Mouse (Mus musculus) liver, postnatal 0 days (tissue): ENCODE data around the gene B4galt3. TPM values are rescaled to one million over a fixed set of nuclear protein-coding genes. Genes with fewer than 3 reads are reported as not detected.

Experiments
- ATAC-seq: fragments of 200-750 bp; cut with Nextera tagmentation; 2 replicates; pipeline ENCODE4 v1.8.0; 2017; ENCODE audit warnings: mild to moderate bottlenecking, moderate library complexity
- DNase-seq: peaks from one replicate; pipeline ENCODE4 v3.0.0-alpha.2; 2016
- H3K27ac ChIP-seq: fragments of 300-500 bp; sonication (generic); 2 replicates; pipeline ENCODE4 v1.5.1; 2014; ENCODE audit warnings: antibody characterized with exemption, moderate library complexity, mild to moderate bottlenecking, low read depth
- H3K27me3 ChIP-seq: fragments of 300-500 bp; sonication (generic); 2 replicates; pipeline ENCODE4 v1.6.1; 2014; ENCODE audit warnings: low read length, control low read depth, mixed read lengths; ENCODE audit not compliant: insufficient read depth
- H3K36me3 ChIP-seq: fragments of 300-500 bp; sonication (generic); replicated peaks from 2 replicates; pipeline ENCODE4 v1.6.1; 2014; ENCODE audit warnings: mild to moderate bottlenecking, control low read depth, low read length, moderate library complexity, mixed read lengths; ENCODE audit not compliant: insufficient read depth
- H3K4me1 ChIP-seq: fragments of 300-500 bp; sonication (generic); 2 replicates; pipeline ENCODE4 v1.6.1; 2014; ENCODE audit warnings: antibody characterized with exemption, mild to moderate bottlenecking, control low read depth; ENCODE audit not compliant: insufficient read depth
- H3K4me2 ChIP-seq: fragments of 300-500 bp; sonication (generic); 2 replicates; pipeline ENCODE4 v1.6.1; 2014; ENCODE audit warnings: low read depth, mild to moderate bottlenecking, low read length, moderate library complexity, mixed read lengths
- H3K4me3 ChIP-seq: fragments of 300-500 bp; sonication (generic); 2 replicates; pipeline ENCODE4 v1.5.1; 2014; ENCODE audit warnings: low read depth, low read length
- H3K9ac ChIP-seq: fragments of 300-500 bp; sonication (generic); replicated peaks from 2 replicates; pipeline ENCODE4 v1.6.1; 2014; ENCODE audit warnings: mild to moderate bottlenecking, moderate library complexity
- H3K9me3 ChIP-seq: fragments of 300-500 bp; sonication (generic); 2 replicates; pipeline ENCODE4 v1.6.1; 2016; ENCODE audit warnings: mild to moderate bottlenecking, control low read depth, low read length, mixed read lengths
- CTCF ChIP-seq: sonication (generic); IDR thresholded peaks from 2 replicates; pipeline ENCODE4 v1.5.1; 2016; ENCODE audit warnings: antibody characterized with exemption, low read depth
- EP300 ChIP-seq: IDR thresholded peaks from 2 replicates; pipeline ENCODE4 v1.6.1; 2016; ENCODE audit warnings: antibody characterized with exemption, low read depth, mild to moderate bottlenecking
- WGBS: fragments of 180-500 bp; shearing (Covaris S2); extraction: QIAGEN DNeasy Blood & Tissue Kit; methylation state at CpG from one replicate; pipeline ENCODE4 v1.1.7; 2014; ENCODE audit not compliant: insufficient replicate concordance; 5-methylcytosine and 5-hydroxymethylcytosine counted together
- polyA plus RNA-seq: library from polyadenylated mRNA; unstranded; fragments of >200 nt; fragmentation: Nextera tagmentation; extraction: Ambion mirVana; gene quantifications from 2 replicates; pipeline ENCODE4 v1.2.1, GENCODE M21; 2015

The B4galt3 gene
- 16.0 and 16.7 TPM in 2 replicates for polyA plus RNA-seq

- Histone ChIP-seq H3K27me3 (no peaks in the 10 kb centered on the region), H3K27ac (peak within 1 kb of the TSS; percentile 68), H3K36me3 (peaks cover 21% of the 10 kb centered on the region), H3K9me3 (no peaks in the 10 kb centered on the region), H3K4me2 (peak within 1 kb of the TSS; percentile 85), H3K4me1 (peaks cover 21% of the 10 kb centered on the region), H3K9ac (peak within 1 kb of the TSS; percentile 83), H3K4me3 (peak within 1 kb of the TSS; percentile 90)
- DNase-seq: peak; percentile 98
- TF ChIP-seq EP300: no peak
- TF ChIP-seq CTCF: 0 out of 2 replicates have a peak, but pooled peaks have one; percentile 10
- peak; percentile 96 for ATAC-seq
- WGBS: 4% methylated on average over 36 of the region's 36 CpGs
Observed at GRCm38 (mm10) chr1:171269848-171270572, at the start of gene B4galt3. Gene B4galt3, plus strand, starts transcription at chr1:171270328.

GRCm38 (mm10) chr1:171220871-171221270, 49.3 kb upstream of the B4galt3 start:
- H3K4me1 ChIP-seq: peaks cover 24% of the 10 kb centered on the region
- peak overlapping the region; percentile 92 for H3K4me2 ChIP-seq
- ATAC-seq: peak; percentile 9
- H3K4me3 ChIP-seq: peak overlapping the region; percentile 66
- peak overlapping the region; percentile 24; the same call in 1 of the 2 replicates for H3K27ac ChIP-seq
- H3K9me3 ChIP-seq: no peaks in the 10 kb centered on the region
- peaks cover 18% of the 10 kb centered on the region for H3K36me3 ChIP-seq
- peak overlapping the region; percentile 52 for H3K9ac ChIP-seq
- H3K27me3 ChIP-seq: no peaks in the 10 kb centered on the region
- WGBS: 9% methylated on average over 10 of the region's 10 CpGs
- TF ChIP-seq EP300: no peak
- peak; percentile 94 for TF ChIP-seq CTCF
- DNase-seq: peak; percentile 90

- peaks cover 18% of the 10 kb centered on the region for H3K36me3 ChIP-seq
- H3K9me3 ChIP-seq: no peaks in the 10 kb centered on the region
- DNase-seq: peak; percentile 22
- no peaks in the 10 kb centered on the region for H3K27me3 ChIP-seq
- H3K4me2 ChIP-seq: peak overlapping the region; percentile 92
- TF ChIP-seq CTCF (no peak), EP300 (no peak)
- peak overlapping the region; percentile 49 for H3K27ac ChIP-seq
- peaks cover 19% of the 10 kb centered on the region for H3K4me1 ChIP-seq
- peak overlapping the region; percentile 66 for H3K4me3 ChIP-seq
- no peak for ATAC-seq
- WGBS: 9% methylated on average over 22 of the region's 22 CpGs
- H3K9ac ChIP-seq: peak overlapping the region; percentile 52
Observed at GRCm38 (mm10) chr1:171221281-171222193, 48.6 kb upstream of the B4galt3 start.

- Histone ChIP-seq H3K27me3 (no peaks in the 10 kb centered on the region), H3K36me3 (peaks cover 18% of the 10 kb centered on the region), H3K27ac (peak within 1 kb of the TSS; percentile 95), H3K4me3 (peak within 1 kb of the TSS; percentile 66), H3K4me1 (peaks cover 19% of the 10 kb centered on the region), H3K9me3 (no peaks in the 10 kb centered on the region), H3K9ac (peak within 1 kb of the TSS; percentile 61), H3K4me2 (peak within 1 kb of the TSS; percentile 92)
- TF ChIP-seq EP300 (no peak; the same call in 1 of the 2 replicates), CTCF (peak; percentile 80)
- WGBS: 2% methylated on average over 28 of the region's 28 CpGs
- peak; percentile 89 for DNase-seq
- ATAC-seq: peak; percentile 87
Observed at GRCm38 (mm10) chr1:171222238-171223155, 47.6 kb upstream of the B4galt3 start, which contains the start of gene Tomm40l. Gene Tomm40l, minus strand, starts transcription at chr1:171222514.

- ATAC-seq (no peak), DNase-seq (no peak)
- Histone ChIP-seq H3K9me3 (no peaks in the 10 kb centered on the region), H3K27me3 (no peaks in the 10 kb centered on the region), H3K4me3 (peak overlapping the region; percentile 66), H3K9ac (peak overlapping the region; percentile 61), H3K27ac (peak overlapping the region; percentile 95), H3K4me1 (peaks cover 19% of the 10 kb centered on the region), H3K4me2 (peak overlapping the region; percentile 92), H3K36me3 (peaks cover 18% of the 10 kb centered on the region)
- TF ChIP-seq EP300: no peak
- no peak for TF ChIP-seq CTCF
- WGBS: 55% methylated on average over 6 of the region's 6 CpGs
Observed at GRCm38 (mm10) chr1:171223168-171223567, 47.0 kb upstream of the B4galt3 start.
